Mouse (Mus musculus): Measurements from ENCODE around the gene Kcnmb4. TPM values are rescaled to one million over a fixed set of nuclear protein-coding genes. Genes with fewer than 3 reads are reported as not detected.

Gene Kcnmb4
- total and polyA plus RNA-seq, 3 experiments, result 0.80 to 1.1 (median 1.0) TPM

- TF ChIP-seq TCF12 (IDR thresholded peaks at IDR 0.05; ENCODE audit: low read depth, low read length), result peak; percentile 30; the same call in 1 of the 2 replicates
- no peak; the same call in 1 of the 2 replicates for TF ChIP-seq ZNF384 (IDR thresholded peaks at IDR 0.05; ENCODE audit: low read depth, low read length)
- no peak; the same call in 1 of the 2 replicates for TF ChIP-seq RCOR1 (conservative IDR thresholded peaks at IDR 0.05; ENCODE audit: low read depth, low read length)
- no peak for TF ChIP-seq HCFC1 (IDR thresholded peaks at IDR 0.05; ENCODE audit: low read depth, low read length)
- 0 out of 2 replicates have a peak, but pooled peaks have one; percentile 31 for TF ChIP-seq CHD1 (IDR thresholded peaks at IDR 0.05; ENCODE audit: low read depth, low read length)
- no peak for TF ChIP-seq PAX5 (IDR thresholded peaks at IDR 0.05; ENCODE audit: low read length)
- TF ChIP-seq MYC (IDR thresholded peaks at IDR 0.05; ENCODE audit: low read depth, low read length), result no peak; the same call in 1 of the 2 replicates
- TF ChIP-seq CTCF (conservative IDR thresholded peaks at IDR 0.05 in 1 of 2, IDR thresholded peaks at IDR 0.05 in 1 of 2; ENCODE audit: low read depth in 2 of 2, low read length in 2 of 2), result no peak
- no peak for TF ChIP-seq USF1 (IDR thresholded peaks at IDR 0.05; ENCODE audit: low read depth, low read length)
- TF ChIP-seq GABPA (IDR thresholded peaks at IDR 0.05; ENCODE audit: insufficient replicate concordance, low read depth, low read length), result no peak
Measured at GRCm38 (mm10) chr10:116486895-116487747, 13.4 kb upstream of the Kcnmb4 start (continued).

- Histone ChIP-seq H3K27me3 (replicated peaks) (no peaks in the 10 kb centered on the region), H3K4me2 (ENCODE audit: insufficient read depth, low read depth, poor library complexity, severe bottlenecking) (no peak overlapping the region), H3K4me3 (replicated peaks in 1 of 3; ENCODE audit: low read depth in 2 of 3, low read length in 2 of 3, poor library complexity in 1 of 3) (no peak overlapping the region), H3K9ac (ENCODE audit: insufficient read depth, low read depth) (no peak overlapping the region), H3K36me3 (replicated peaks in 1 of 2; ENCODE audit: control insufficient read depth in 1 of 2, insufficient read depth in 1 of 2, low read length in 1 of 2) (peaks cover 6 to 25% of the 10 kb centered on the region in 2 experiments), H3K79me2 (replicated peaks; ENCODE audit: control insufficient read depth, extremely low read depth, insufficient read depth, poor library complexity, severe bottlenecking) (no peaks in the 10 kb centered on the region), H3K4me1 (ENCODE audit: control insufficient read depth in 1 of 2, insufficient read depth in 2 of 2) (peaks cover 11 to 64% of the 10 kb centered on the region in 2 experiments), H3K9me3 (replicated peaks; ENCODE audit: low read length) (peaks cover 2% of the 10 kb centered on the region), H3K27ac (ENCODE audit: insufficient read depth, low read depth) (no peak overlapping the region)
- dilution Hi-C loops (cut with MboI; ENCODE audit: extremely low pct_ligation_motif_present, extremely low pct_unique_long_range_greater_than_20kb, low sequenced_read_pairs), result no loop called here
- in situ Hi-C loops (cut with MboI; ENCODE audit: low pct_ligation_motif_present, low pct_unique_long_range_greater_than_20kb, low sequenced_read_pairs), result no loop called here
- no peak for DNase-seq (ENCODE audit: extremely low read depth)
- TF ChIP-seq MAX (IDR thresholded peaks at IDR 0.05; ENCODE audit: low read length) (no peak), GABPA (IDR thresholded peaks at IDR 0.05; ENCODE audit: insufficient replicate concordance, low read depth, low read length) (no peak), MYC (IDR thresholded peaks at IDR 0.05; ENCODE audit: low read depth, low read length) (no peak), IRF4 (IDR thresholded peaks at IDR 0.05; ENCODE audit: low read depth, low read length) (no peak), NRF1 (IDR thresholded peaks at IDR 0.05; ENCODE audit: low read depth, low read length) (no peak), MXI1 (IDR thresholded peaks at IDR 0.05; ENCODE audit: low read depth, low read length) (no peak), ETS1 (conservative IDR thresholded peaks at IDR 0.05; ENCODE audit: low read depth, low read length) (no peak), RAD21 (IDR thresholded peaks at IDR 0.05; ENCODE audit: low read depth, low read length) (no peak), HCFC1 (IDR thresholded peaks at IDR 0.05; ENCODE audit: low read depth, low read length) (no peak), ELF1 (IDR thresholded peaks at IDR 0.05; ENCODE audit: low read depth, low read length) (no peak), E2F4 (IDR thresholded peaks at IDR 0.05; ENCODE audit: insufficient replicate concordance, low read depth, low read length) (no peak), NELFE (IDR thresholded peaks at IDR 0.05; ENCODE audit: low read depth, low read length) (no peak), UBTF (IDR thresholded peaks at IDR 0.05; ENCODE audit: low read depth, low read length) (no peak), RCOR1 (conservative IDR thresholded peaks at IDR 0.05; ENCODE audit: low read depth, low read length) (no peak), CTCF (conservative IDR thresholded peaks at IDR 0.05 in 1 of 2, IDR thresholded peaks at IDR 0.05 in 1 of 2; ENCODE audit: low read depth in 2 of 2, low read length in 2 of 2) (no peak), USF1 (IDR thresholded peaks at IDR 0.05; ENCODE audit: low read depth, low read length) (no peak), ZKSCAN1 (IDR thresholded peaks at IDR 0.05; ENCODE audit: borderline replicate concordance, low read depth, low read length) (no peak), TCF12 (IDR thresholded peaks at IDR 0.05; ENCODE audit: low read depth, low read length) (no peak), EP300 (IDR thresholded peaks at IDR 0.05; ENCODE audit: low read length) (no peak)
Measured at GRCm38 (mm10) chr10:116481917-116482316, 8.2 kb upstream of the Kcnmb4 start.

Data from CH12.LX (cell line).